Mouse (Mus musculus): ENCODE measurements around the gene Sptlc2.
A peak's percentile ranks its signal among the peaks of the same experiment; 100 is the strongest.

DNA sequence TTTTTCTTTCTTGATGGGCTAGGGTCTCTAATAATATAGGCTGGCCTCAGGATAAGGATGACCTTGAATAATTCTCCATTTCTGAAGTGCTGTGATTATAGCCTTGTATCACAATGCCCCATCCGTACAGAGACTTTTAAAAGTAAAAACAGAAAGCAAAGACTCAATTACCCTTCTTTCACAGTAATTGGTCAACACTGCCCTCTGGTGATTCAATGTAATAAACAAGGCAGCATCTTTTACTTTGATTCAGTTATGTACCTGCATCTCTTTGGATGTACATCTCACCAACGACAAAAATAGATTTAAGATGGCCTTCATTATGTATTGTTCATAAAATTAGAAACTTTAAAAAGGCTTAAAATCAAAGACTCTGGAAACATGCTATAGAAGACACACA is 53.3 kb downstream of the Sptlc2 start:
- TF ChIP-seq CTCF (IDR thresholded peaks at IDR 0.05; ENCODE audit: low read depth) (peak; percentile 41; the same call in 1 of the 2 replicates), EP300 (IDR thresholded peaks at IDR 0.05; ENCODE audit: low read depth) (no peak)
